7 mouse cellular contexts compared by ENCODE assay signal in genomic region chr2:174328926-174329662, GRCm38 (mm10). TPM values are rescaled to one million over a fixed set of nuclear protein-coding genes. Genes with fewer than 3 reads are reported as not detected.
A peak's percentile ranks its signal among the peaks of the same experiment; 100 is the strongest.
DNase-seq lines count a peak whose midpoint lies in the region; ATAC-seq and TF ChIP-seq lines count a peak whose summit lies in the region.

No protein-coding gene starts in this region.

- H3K9ac ChIP-seq in heart, embryonic 13.5 days = peak overlapping the region; percentile 100
- H3K9ac ChIP-seq in midbrain, embryonic 12.5 days (replicated peaks) = peak overlapping the region; percentile 99

- H3ac ChIP-seq in C2C12 (ENCODE audit: control insufficient read depth, insufficient read length, low read depth) = peak overlapping the region; percentile 80

- H3K4me3 ChIP-seq in C2C12 (ENCODE audit: insufficient read depth, poor library complexity, severe bottlenecking) = peak overlapping the region; percentile 69
- peak overlapping the region; percentile 98 for H3K4me3 ChIP-seq in heart, embryonic 13.5 days
- peak overlapping the region; percentile 95 for H3K4me3 ChIP-seq in midbrain, embryonic 12.5 days

- WGBS in heart, embryonic 13.5 days = 39% methylated on average over 58 of the region's 58 CpGs
- 40% methylated on average over 51 of the region's 58 CpGs for WGBS in midbrain, embryonic 12.5 days

- peak; percentile 8 for TF ChIP-seq CTCF in C2C12 (IDR thresholded peaks at IDR 0.05; ENCODE audit: control insufficient read depth, insufficient read depth, insufficient read length)

- H3K27me3 ChIP-seq in C2C12 (ENCODE audit: control insufficient read depth, insufficient read depth, insufficient read length) = no peaks in the 10 kb centered on the region
- H3K27me3 ChIP-seq in heart, embryonic 13.5 days (replicated peaks) = no peaks in the 10 kb centered on the region
- H3K27me3 ChIP-seq in midbrain, embryonic 12.5 days = peaks cover 13% of the 10 kb centered on the region; the same call in 1 of the 2 replicates

- peaks cover 38% of the 10 kb centered on the region for H3K79me3 ChIP-seq in C2C12 (ENCODE audit: low read depth)

- H3K79me2 ChIP-seq in C2C12 (ENCODE audit: control insufficient read depth, insufficient read depth) = peaks cover 63% of the 10 kb centered on the region

- H3K4me1 ChIP-seq in heart, embryonic 13.5 days = peaks cover 43% of the 10 kb centered on the region
- peaks cover 38% of the 10 kb centered on the region for H3K4me1 ChIP-seq in midbrain, embryonic 12.5 days

- H3K9me3 ChIP-seq in heart, embryonic 13.5 days = no peaks in the 10 kb centered on the region
- no peaks in the 10 kb centered on the region for H3K9me3 ChIP-seq in midbrain, embryonic 12.5 days

- peak overlapping the region; percentile 72 for H3K4me2 ChIP-seq in heart, embryonic 13.5 days
- H3K4me2 ChIP-seq in midbrain, embryonic 12.5 days (replicated peaks) = peak overlapping the region; percentile 68

- H3K27ac ChIP-seq in heart, embryonic 13.5 days (replicated peaks) = peak overlapping the region; percentile 100
- H3K27ac ChIP-seq in midbrain, embryonic 12.5 days (replicated peaks) = peak overlapping the region; percentile 99

- peak; percentile 82 for DNase-seq in 3T3-L1 (ENCODE audit: low read depth, low spot score)
- DNase-seq in cerebellum, adult 11-12 months = peak; percentile 64
- peak; percentile 47 to 64 for DNase-seq in kidney, postnatal 4 days
- peak; percentile 34 for DNase-seq in testis, postnatal 14 days (ENCODE audit: low spot score)

- no peak for ATAC-seq in heart, embryonic 13.5 days (ENCODE audit: extremely low read depth, insufficient number of reproducible peaks, low FRiP score, low TSS enrichment)
- ATAC-seq in midbrain, embryonic 12.5 days (ENCODE audit: low FRiP score, low read depth) = peak; percentile 0

- H3K36me3 ChIP-seq in C2C12 (ENCODE audit: control insufficient read depth, insufficient read depth) = peaks cover 7% of the 10 kb centered on the region
- H3K36me3 ChIP-seq in heart, embryonic 13.5 days = peaks cover under 1% of the 10 kb centered on the region; the same call in 1 of the 2 replicates
- no peaks in the 10 kb centered on the region for H3K36me3 ChIP-seq in midbrain, embryonic 12.5 days

TF ChIP-seq in C2C12, 6 proteins besides CTCF, POLR2A, EP300 and RAD21:
- TF ChIP-seq MYOD1 (IDR thresholded peaks at IDR 0.05; ENCODE audit: control insufficient read depth, insufficient read length, low read depth) (no peak), FOSL1 (IDR thresholded peaks at IDR 0.05; ENCODE audit: insufficient read depth, low read length, poor library complexity, severe bottlenecking) (no peak), USF1 (IDR thresholded peaks at IDR 0.05; ENCODE audit: low read depth) (no peak), MAX (IDR thresholded peaks at IDR 0.05) (no peak), MYOG (IDR thresholded peaks at IDR 0.05; ENCODE audit: control insufficient read depth, extremely low read depth, insufficient read length) (no peak), CEBPB (IDR thresholded peaks at IDR 0.05; ENCODE audit: low read depth) (no peak)

RNA-seq across cellular contexts. Expression of gene Gm20721, which starts 17.4 kb away (rescaled TPM):
- 2.9 TPM for polyA plus RNA-seq in C2C12 (2012; fragmentation: generic; extraction: Trizol)
- 16.0 and 26.6 TPM in 2 replicates for polyA plus RNA-seq in heart, embryonic 13.5 days (2015; fragmentation: Nextera tagmentation; extraction: Ambion mirVana)
- 7.4 and 8.8 TPM in 2 replicates for polyA plus RNA-seq in midbrain, embryonic 12.5 days (2016; fragmentation: Nextera tagmentation; extraction: Ambion mirVana)

RNA-seq across cellular contexts. Expression of gene Gnas, which starts 45.0 kb away (rescaled TPM):
- 1,078 TPM for polyA plus RNA-seq in C2C12 (2012; fragmentation: generic; extraction: Trizol)
- polyA plus RNA-seq in heart, embryonic 13.5 days (2015; fragmentation: Nextera tagmentation; extraction: Ambion mirVana) = 1,244 and 1,252 TPM in 2 replicates
- polyA plus RNA-seq in midbrain, embryonic 12.5 days (2016; fragmentation: Nextera tagmentation; extraction: Ambion mirVana) = 1,415 and 1,424 TPM in 2 replicates
